Mouse (Mus musculus) CH12.LX (cell line): Measurements from ENCODE around the gene Agpat2. TPM values are rescaled to one million over a fixed set of nuclear protein-coding genes. Genes with fewer than 3 reads are reported as not detected.

Experiments used
- DNase-seq: peaks from one replicate; pipeline ENCODE4 v3.0.0-alpha.2; 2013; ENCODE audit errors: extremely low read depth
- H3K27ac ChIP-seq: 2 replicates; pipeline ENCODE4 v1.5.1; 2012; ENCODE audit warnings: low read depth, mild to moderate bottlenecking, control low read depth, moderate library complexity; ENCODE audit not compliant: insufficient read depth
- H3K27me3 ChIP-seq: replicated peaks from 2 replicates; pipeline ENCODE3; 2012; ENCODE audit warnings: inconsistent platforms
- H3K36me3 ChIP-seq, 2 experiments: replicated peaks in 1 of 2; 2 replicates each; pipeline versions ENCODE3 to v1.6.1; 2012; ENCODE audit warnings: inconsistent platforms in 1 of 2, low read length in 1 of 2, mild to moderate bottlenecking in 1 of 2, mixed read lengths in 1 of 2, moderate library complexity in 1 of 2; ENCODE audit not compliant: control insufficient read depth in 1 of 2, insufficient read depth in 1 of 2
- H3K4me1 ChIP-seq, 2 experiments: 2 replicates each; pipeline ENCODE4 v1.6.1; 2012; ENCODE audit warnings: inconsistent platforms in 1 of 2, moderate library complexity in 1 of 2; ENCODE audit not compliant: insufficient read depth in 2 of 2, control insufficient read depth in 1 of 2
- H3K4me2 ChIP-seq: 2 replicates; pipeline ENCODE4 v1.6.1; 2012; ENCODE audit warnings: low read depth, mild to moderate bottlenecking, control low read depth; ENCODE audit not compliant: poor library complexity, insufficient read depth, severe bottlenecking
- H3K4me3 ChIP-seq, 3 experiments: fragments of 150-350 bp in 1 of 3; sonication (generic) in 1 of 3; replicated peaks in 1 of 3; 2 replicates each; pipeline versions ENCODE3 to v1.5.1; 2011 to 2012; ENCODE audit warnings: low read depth in 2 of 3, low read length in 2 of 3, mild to moderate bottlenecking in 2 of 3, moderate library complexity in 2 of 3, control low read depth in 1 of 3, improper control_type of control experiment in 1 of 3, inconsistent platforms in 1 of 3, mixed read lengths in 1 of 3; ENCODE audit not compliant: poor library complexity in 1 of 3
- H3K79me2 ChIP-seq: replicated peaks from 2 replicates; pipeline ENCODE4 v1.6.1; 2012; ENCODE audit warnings: mild to moderate bottlenecking, moderate library complexity; ENCODE audit not compliant: control insufficient read depth, poor library complexity, insufficient read depth, severe bottlenecking; ENCODE audit errors: extremely low read depth
- H3K9ac ChIP-seq: 2 replicates; pipeline ENCODE4 v1.6.1; 2012; ENCODE audit warnings: low read depth, mild to moderate bottlenecking, control low read depth, moderate library complexity; ENCODE audit not compliant: insufficient read depth
- H3K9me3 ChIP-seq: replicated peaks from 2 replicates; pipeline ENCODE3; 2012; ENCODE audit warnings: low read length, inconsistent platforms, mixed read lengths
- BHLHE40 ChIP-seq: IDR thresholded peaks from 2 replicates; pipeline ENCODE4 v1.6.1; 2011; ENCODE audit warnings: mild to moderate bottlenecking, low read depth, low read length, improper control_type of control experiment
- CHD1 ChIP-seq: IDR thresholded peaks from 2 replicates; pipeline ENCODE4 v1.6.1; 2012; ENCODE audit warnings: low read depth, low read length, improper control_type of control experiment, inconsistent platforms
- E2F4 ChIP-seq: IDR thresholded peaks from 2 replicates; pipeline ENCODE4 v1.6.1; 2011; ENCODE audit warnings: low read depth, low read length, improper control_type of control experiment; ENCODE audit not compliant: insufficient replicate concordance
- ELF1 ChIP-seq: IDR thresholded peaks from 2 replicates; pipeline ENCODE4 v1.6.1; 2014; ENCODE audit warnings: low read depth, mild to moderate bottlenecking, inconsistent platforms, low read length, improper control_type of control experiment
- ETS1 ChIP-seq: conservative IDR thresholded peaks from 2 replicates; pipeline ENCODE4 v1.6.1; 2012; ENCODE audit warnings: low read depth, mild to moderate bottlenecking, inconsistent platforms, low read length, improper control_type of control experiment, moderate library complexity
- HCFC1 ChIP-seq: IDR thresholded peaks from 2 replicates; pipeline ENCODE4 v1.6.1; 2012; ENCODE audit warnings: low read depth, mild to moderate bottlenecking, inconsistent platforms, low read length, improper control_type of control experiment
- IRF4 ChIP-seq: IDR thresholded peaks from 2 replicates; pipeline ENCODE4 v1.6.1; 2014; ENCODE audit warnings: low read depth, mild to moderate bottlenecking, inconsistent platforms, low read length, improper control_type of control experiment
- JUN ChIP-seq: IDR thresholded peaks from 2 replicates; pipeline ENCODE4 v1.6.1; 2011; ENCODE audit warnings: low read depth, mild to moderate bottlenecking, low read length, improper control_type of control experiment, moderate library complexity; ENCODE audit not compliant: insufficient read depth
- JUND ChIP-seq: conservative IDR thresholded peaks from 2 replicates; pipeline ENCODE4 v1.6.1; 2011; ENCODE audit warnings: low read depth, low read length, improper control_type of control experiment
- MAFK ChIP-seq: IDR thresholded peaks from 2 replicates; pipeline ENCODE4 v1.6.1; 2011; ENCODE audit warnings: low read length, improper control_type of control experiment; ENCODE audit not compliant: insufficient replicate concordance
- MAZ ChIP-seq: IDR thresholded peaks from 2 replicates; pipeline ENCODE4 v1.6.1; 2012; ENCODE audit warnings: low read depth, mild to moderate bottlenecking, inconsistent platforms, low read length, improper control_type of control experiment, moderate library complexity
- MXI1 ChIP-seq: IDR thresholded peaks from 2 replicates; pipeline ENCODE4 v1.6.1; 2011; ENCODE audit warnings: mild to moderate bottlenecking, low read depth, low read length, improper control_type of control experiment
- MYC ChIP-seq: IDR thresholded peaks from 2 replicates; pipeline ENCODE4 v1.6.1; 2011; ENCODE audit warnings: low read depth, mild to moderate bottlenecking, improper control_type of control experiment, low read length
- NELFE ChIP-seq: IDR thresholded peaks from 2 replicates; pipeline ENCODE4 v1.6.1; 2011; ENCODE audit warnings: low read depth, low read length, improper control_type of control experiment
- NRF1 ChIP-seq: IDR thresholded peaks from 2 replicates; pipeline ENCODE4 v1.6.1; 2014; ENCODE audit warnings: low read depth, mild to moderate bottlenecking, inconsistent platforms, low read length, improper control_type of control experiment, moderate library complexity
- PAX5 ChIP-seq: IDR thresholded peaks from 2 replicates; pipeline ENCODE4 v1.6.1; 2012; ENCODE audit warnings: low read length, inconsistent platforms, mixed read lengths
- POLR2A ChIP-seq: IDR thresholded peaks from 2 replicates; pipeline ENCODE4 v1.6.1; 2011; ENCODE audit warnings: low read depth, mild to moderate bottlenecking, improper control_type of control experiment, low read length
- POLR2AphosphoS2 ChIP-seq: IDR thresholded peaks from 2 replicates; pipeline ENCODE4 v1.6.1; 2011; ENCODE audit warnings: low read depth, low read length, improper control_type of control experiment
- RAD21 ChIP-seq: IDR thresholded peaks from 2 replicates; pipeline ENCODE4 v1.6.1; 2011; ENCODE audit warnings: low read depth, mild to moderate bottlenecking, low read length, improper control_type of control experiment, moderate library complexity
- RCOR1 ChIP-seq: conservative IDR thresholded peaks from 2 replicates; pipeline ENCODE4 v1.6.1; 2012; ENCODE audit warnings: low read depth, mild to moderate bottlenecking, inconsistent platforms, low read length, improper control_type of control experiment
- SMC3 ChIP-seq: IDR thresholded peaks from 2 replicates; pipeline ENCODE4 v1.6.1; 2011; ENCODE audit warnings: low read depth, low read length, improper control_type of control experiment
- USF1 ChIP-seq: IDR thresholded peaks from 2 replicates; pipeline ENCODE4 v1.6.1; 2014; ENCODE audit warnings: low read depth, mild to moderate bottlenecking, inconsistent platforms, low read length, improper control_type of control experiment
- USF2 ChIP-seq: conservative IDR thresholded peaks from 2 replicates; pipeline ENCODE4 v1.6.1; 2011; ENCODE audit warnings: low read depth, low read length, improper control_type of control experiment
- ZC3H11A ChIP-seq: IDR thresholded peaks from 2 replicates; pipeline ENCODE4 v1.6.1; 2012; ENCODE audit warnings: low read depth, mild to moderate bottlenecking, inconsistent platforms, low read length, improper control_type of control experiment
- ZKSCAN1 ChIP-seq: IDR thresholded peaks from 2 replicates; pipeline ENCODE4 v1.6.1; 2012; ENCODE audit warnings: low read depth, inconsistent platforms, low read length, improper control_type of control experiment, borderline replicate concordance
- ZMIZ1 ChIP-seq: IDR thresholded peaks from 2 replicates; pipeline ENCODE4 v1.6.1; 2012; ENCODE audit warnings: low read depth, mild to moderate bottlenecking, inconsistent platforms, low read length, improper control_type of control experiment
- ZNF384 ChIP-seq: IDR thresholded peaks from 2 replicates; pipeline ENCODE4 v1.6.1; 2012; ENCODE audit warnings: low read depth, low read length, improper control_type of control experiment, inconsistent platforms
- dilution Hi-C: fragments of 300-500 bp; cut with MboI; formaldehyde crosslinking; loops from 2 replicates; pipeline ENCODE4 v1.14.3; 2020; ENCODE audit warnings: low sequenced_read_pairs; ENCODE audit not compliant: extremely low pct_unique_long_range_greater_than_20kb, extremely low pct_ligation_motif_present
- in situ Hi-C: fragments of 300-500 bp; cut with MboI; formaldehyde crosslinking; loops from 3 replicates; pipeline ENCODE4 v1.14.3; 2019; ENCODE audit warnings: low sequenced_read_pairs, low pct_ligation_motif_present, low pct_unique_long_range_greater_than_20kb, mixed read lengths
- polyA plus RNA-seq: library from polyadenylated mRNA; unstranded; fragments of >175 nt; gene quantifications from 2 replicates; pipeline ENCODE4 v1.2.1, GENCODE M21; 2012; ENCODE audit warnings: low read depth; ENCODE audit not compliant: insufficient read length
- total RNA-seq, 2 experiments: library from RNA; depleted of rRNA; stranded (reverse); fragments of 300-350 nt in 1 of 2; fragments of >200 nt in 1 of 2; gene quantifications; 2 replicates each; pipeline ENCODE4 v1.2.3; 2012 to 2014

The Agpat2 gene
- total and polyA plus RNA-seq, 3 experiments: 8.6 to 14.2 (median 9.5) TPM

DNA sequence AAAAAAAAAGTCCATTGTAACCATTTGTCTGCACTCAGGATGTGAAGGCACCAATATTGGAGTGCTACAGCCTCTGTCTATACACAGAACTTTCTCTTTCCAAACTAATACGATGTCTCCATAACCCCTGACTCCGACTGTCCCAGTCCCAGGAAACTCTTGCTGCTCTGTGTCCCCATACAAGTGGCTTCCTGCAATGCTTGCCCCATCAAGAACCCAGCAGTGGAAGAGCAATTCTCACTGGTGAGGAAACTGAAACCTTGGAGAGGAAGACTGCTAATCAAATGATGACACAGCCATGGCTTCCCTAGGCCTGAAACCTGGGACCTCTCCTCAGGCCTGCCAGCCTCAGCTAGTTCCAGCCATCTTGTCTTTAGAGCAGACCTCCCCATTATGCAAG is 6.4 kb downstream of the Agpat2 start:
- in situ Hi-C loops: no loop called here
- Histone ChIP-seq H3K4me3 (no peak overlapping the region), H3K9me3 (no peaks in the 10 kb centered on the region), H3K27me3 (peaks cover 12% of the 10 kb centered on the region), H3K79me2 (no peaks in the 10 kb centered on the region), H3K36me3 (peaks cover 0 to 27% of the 10 kb centered on the region in 2 experiments), H3K4me2 (no peak overlapping the region), H3K9ac (no peak overlapping the region)
- no peak for DNase-seq
- no peak for TF ChIP-seq POLR2A
- no peak for TF ChIP-seq ZNF384
- no peak for TF ChIP-seq NELFE
- TF ChIP-seq ZMIZ1: no peak
- no peak for TF ChIP-seq ZC3H11A
- TF ChIP-seq ELF1: no peak
- TF ChIP-seq E2F4: no peak
- no peak for TF ChIP-seq BHLHE40
- no peak for TF ChIP-seq SMC3
- TF ChIP-seq USF1: no peak
- TF ChIP-seq MYC: no peak
- no peak for TF ChIP-seq POLR2AphosphoS2
- no peak for TF ChIP-seq RCOR1
- TF ChIP-seq NRF1: no peak
- TF ChIP-seq MAFK: no peak
- no peak for TF ChIP-seq RAD21
- TF ChIP-seq MXI1: no peak
- TF ChIP-seq JUN: no peak
- TF ChIP-seq CHD1: no peak
- TF ChIP-seq, all 38 proteins: peak for 0
- Histone ChIP-seq H3K4me1 (peaks cover 0 to 1% of the 10 kb centered on the region in 2 experiments; a peak in 2 of 4 replicates), H3K27ac (no peak overlapping the region)
- dilution Hi-C loops: no loop called here

DNA sequence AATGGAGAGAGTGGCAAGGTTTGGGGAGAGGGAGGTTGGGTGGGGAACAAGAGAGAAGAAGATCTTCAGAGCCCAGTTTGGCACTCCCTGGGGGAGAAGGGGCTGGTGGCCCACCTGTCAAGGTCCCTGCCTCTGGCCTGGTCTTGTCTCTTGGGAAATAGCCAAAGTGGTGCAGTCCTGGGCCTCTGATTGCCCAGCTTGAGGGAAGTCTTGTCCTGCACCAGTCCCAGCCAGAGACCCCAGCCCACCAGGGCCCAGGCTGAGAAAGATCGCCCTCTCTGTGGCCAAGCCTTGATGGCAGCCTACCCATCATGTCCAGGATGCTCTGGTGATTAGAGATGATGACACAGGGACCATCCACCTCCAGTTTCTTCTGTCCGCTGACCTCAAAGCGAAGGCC is 7.3 kb downstream of the Agpat2 start:
- in situ Hi-C loops (no loop called here), dilution Hi-C loops (no loop called here)
- Histone ChIP-seq H3K79me2 (no peaks in the 10 kb centered on the region), H3K27me3 (peaks cover 8% of the 10 kb centered on the region), H3K4me1 (no peaks in the 10 kb centered on the region), H3K4me3 (no peak overlapping the region), H3K9ac (no peak overlapping the region), H3K36me3 (peaks cover 0 to 30% of the 10 kb centered on the region in 2 experiments), H3K27ac (no peak overlapping the region), H3K4me2 (no peak overlapping the region), H3K9me3 (no peaks in the 10 kb centered on the region)
- DNase-seq: no peak
- TF ChIP-seq IRF4 (no peak), RCOR1 (no peak), MAZ (no peak), PAX5 (no peak), ZKSCAN1 (no peak), USF2 (no peak), ETS1 (no peak), NRF1 (no peak), MXI1 (no peak), MYC (no peak), ZMIZ1 (no peak), ZC3H11A (no peak), ELF1 (no peak), HCFC1 (no peak), JUND (no peak)
